Mouse (Mus musculus) brain, embryonic 14.5 days (tissue): ENCODE data around the gene Dennd4b.

Experiments used
- CTCF ChIP-seq: fragments of 200-500 bp; IDR thresholded peaks from 2 replicates; pipeline ENCODE4 v1.5.1; 2012; ENCODE audit warnings: inconsistent platforms, mild to moderate bottlenecking, moderate library complexity, borderline replicate concordance; ENCODE audit not compliant: insufficient read depth, insufficient read length; ENCODE audit errors: extremely low read depth
- POLR2A ChIP-seq: fragments of 200-500 bp; IDR thresholded peaks from 2 replicates; pipeline ENCODE4 v1.6.1; 2012; ENCODE audit warnings: mild to moderate bottlenecking, inconsistent platforms, borderline replicate concordance; ENCODE audit not compliant: poor library complexity, insufficient read depth, insufficient read length, severe bottlenecking; ENCODE audit errors: extremely low read depth

DNA sequence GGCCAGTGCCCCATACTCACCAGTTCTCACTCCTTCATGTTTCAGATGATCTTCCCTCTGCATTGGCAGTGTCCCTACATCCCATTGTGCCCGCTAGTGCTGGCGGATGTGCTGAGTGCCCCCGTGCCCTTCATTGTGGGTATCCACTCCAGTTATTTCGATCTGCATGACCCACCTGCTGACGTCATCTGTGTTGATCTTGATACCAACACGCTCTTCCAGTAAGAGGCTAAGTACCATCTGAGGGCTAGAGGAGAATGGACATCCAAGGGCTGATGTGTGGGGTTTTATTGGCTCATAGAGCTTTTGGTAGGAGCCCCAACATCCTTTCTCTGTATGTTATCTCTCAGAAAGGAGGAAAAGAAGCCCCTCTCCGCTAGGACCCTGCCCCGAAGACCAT is 5.8 kb downstream of the Dennd4b start:
- TF ChIP-seq CTCF (no peak), POLR2A (no peak)
